Mouse (Mus musculus) gastrocnemius, adult 2 months (tissue): ENCODE measurements around the gene Wnk1. TPM values are rescaled to one million over a fixed set of nuclear protein-coding genes. Genes with fewer than 3 reads are reported as not detected.
A peak's percentile ranks its signal among the peaks of the same experiment; 100 is the strongest.
"Not testable (repeated sequence)": the region's sequence is repeated elsewhere in the genome, so short reads cannot be mapped to it uniquely, and the experiment has no call there.

Experiments used
- DNase-seq: peaks from one replicate; pipeline ENCODE4 v3.0.0; 2022
- H3K27ac ChIP-seq: fragments of 200-600 bp; 2 replicates; pipeline ENCODE4 v1.8.1; 2022; ENCODE audit warnings: mild to moderate bottlenecking
- H3K4me3 ChIP-seq: fragments of 200-600 bp; 2 replicates; pipeline ENCODE4 v1.8.1; 2022; ENCODE audit warnings: mild to moderate bottlenecking, moderate library complexity
- CTCF ChIP-seq: fragments of 200-600 bp; IDR thresholded peaks from 2 replicates; pipeline ENCODE4 v1.8.1; 2022; ENCODE audit warnings: antibody characterized with exemption, mild to moderate bottlenecking, moderate library complexity
- intact Hi-C: fragments of 180-260 bp; cut with DNase I; formaldehyde crosslinking; loops from one replicate; pipeline ENCODE4 v1.15.1; 2025
- long read RNA-seq, 2 experiments: library from polyadenylated mRNA; stranded (forward); transcript quantifications; one replicate each; pipeline ENCODE4 v2.0.0; 2021
- total RNA-seq, 2 experiments: library from RNA; stranded (reverse); gene quantifications; 2 replicates each; pipeline ENCODE4 v1.2.3; 2021

The Wnk1 gene
- 100 to 1,000 TPM; 305 to 369 TPM for total RNA-seq
- long read RNA-seq, experiment 1, partial matches to known transcripts = 1 of 22 reads
- long read RNA-seq, experiment 1, other reads (novel, unspliced or antisense) = 20 of 22 reads
- long read RNA-seq, experiment 2, partial matches to known transcripts = 1 of 19 reads
- long read RNA-seq, experiment 2, other reads (novel, unspliced or antisense) = 18 of 19 reads

GRCm38 (mm10) chr6:120038366-120039255, at the start of gene Wnk1:
Gene Wnk1, minus strand, starts transcription at chr6:120038672.
- Histone ChIP-seq H3K27ac (peak within 1 kb of the TSS; percentile 97), H3K4me3 (peak within 1 kb of the TSS; percentile 96)
- TF ChIP-seq CTCF = no peak
- intact Hi-C loops = loop anchor here (1.0 to 2.0 kb wide), 2 partner anchors 146 to 155 kb away; no protein-coding TSS in a partner anchor
- peak; percentile 97 for DNase-seq

DNA sequence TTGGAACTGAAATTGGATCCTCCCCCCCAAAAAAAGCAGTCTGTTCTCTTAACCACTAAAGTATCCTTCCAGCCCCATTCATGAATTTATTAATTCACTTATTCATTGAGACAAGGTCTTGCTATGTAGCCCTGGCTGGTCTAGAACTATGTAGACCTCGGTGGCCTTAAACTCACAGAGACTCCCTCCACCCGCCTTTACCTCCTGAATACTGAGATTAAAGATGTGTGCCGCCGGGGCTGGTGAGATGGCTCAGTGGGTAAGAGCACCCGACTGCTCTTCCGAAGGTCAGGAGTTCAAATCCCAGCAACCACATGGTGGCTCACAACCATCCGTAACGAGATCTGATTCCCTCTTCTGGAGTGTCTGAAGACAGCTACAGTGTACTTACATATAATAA, 48.6 kb upstream of the Wnk1 start:
- DNase-seq, intact Hi-C loops: not testable (repeated sequence)

GRCm38 (mm10) chr6:120085832-120086231, 47.4 kb upstream of the Wnk1 start:
- DNase-seq = no peak
- intact Hi-C loops = no loop called here
- no peak for TF ChIP-seq CTCF
- no peak overlapping the region for H3K27ac ChIP-seq
- H3K4me3 ChIP-seq = no peak overlapping the region

More for the DNA sequence above, 48.6 kb upstream of the Wnk1 start:
- H3K27ac ChIP-seq, H3K4me3 ChIP-seq: not testable (repeated sequence)

GRCm38 (mm10) chr6:120084983-120085382, 46.5 kb upstream of the Wnk1 start:
- no peak overlapping the region for H3K27ac ChIP-seq
- no peak for DNase-seq
- H3K4me3 ChIP-seq = no peak overlapping the region
- intact Hi-C loops = no loop called here
- no peak for TF ChIP-seq CTCF

DNA sequence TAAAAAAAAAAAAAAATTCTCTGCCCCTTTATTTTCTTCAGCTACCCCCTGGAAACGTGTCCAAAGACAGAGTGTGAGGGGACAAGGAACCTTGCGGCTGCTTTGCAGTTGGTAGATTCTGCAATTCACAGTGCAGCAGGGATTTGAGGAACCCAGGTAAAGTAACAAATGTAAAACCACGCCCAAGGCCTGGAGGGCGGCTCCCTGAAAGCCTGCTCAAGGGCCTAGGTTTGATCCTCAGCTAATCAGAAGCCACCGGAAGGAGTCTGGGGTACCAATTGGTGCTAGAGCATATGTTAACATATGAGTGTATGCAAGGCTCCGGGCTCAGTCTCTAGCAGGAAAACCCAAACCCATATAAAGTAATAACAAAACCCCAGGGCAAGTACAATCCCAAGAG, 45.0 kb upstream of the Wnk1 start:
- no peak for TF ChIP-seq CTCF
- no peak for DNase-seq
- Histone ChIP-seq H3K4me3 (no peak overlapping the region), H3K27ac (no peak overlapping the region)
- intact Hi-C loops = no loop called here

DNA sequence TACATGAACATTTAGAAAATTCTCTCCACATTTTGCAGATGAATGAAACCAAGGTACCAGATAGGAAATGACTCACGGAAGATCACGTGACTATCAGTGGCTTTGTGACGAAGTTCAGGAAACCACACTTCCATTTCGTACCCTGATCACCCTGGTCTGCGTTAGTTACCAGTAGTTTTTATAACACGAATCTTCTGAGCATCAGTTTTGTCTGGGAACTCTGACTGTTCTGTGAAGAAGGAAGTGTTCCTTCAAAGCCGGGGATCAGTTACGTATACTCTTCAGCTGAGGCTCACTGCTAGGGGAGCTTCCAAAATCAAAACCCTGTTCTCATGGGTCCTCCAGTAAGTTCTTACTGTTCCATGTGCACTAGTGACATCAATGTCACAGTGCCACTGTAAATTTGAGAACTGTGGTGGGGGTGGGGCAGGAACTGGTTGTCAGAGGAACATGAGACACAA, 44.5 kb upstream of the Wnk1 start:
- no peak for DNase-seq

GRCm38 (mm10) chr6:120082251-120082950, 43.9 kb upstream of the Wnk1 start:
- TF ChIP-seq CTCF = no peak
- DNase-seq = no peak
- H3K4me3 ChIP-seq = no peak overlapping the region
- intact Hi-C loops = no loop called here
- H3K27ac ChIP-seq = no peak overlapping the region

More for the DNA sequence above, 44.5 kb upstream of the Wnk1 start:
- intact Hi-C loops = no loop called here
- no peak overlapping the region for H3K27ac ChIP-seq
- no peak overlapping the region for H3K4me3 ChIP-seq
- TF ChIP-seq CTCF = no peak

DNA sequence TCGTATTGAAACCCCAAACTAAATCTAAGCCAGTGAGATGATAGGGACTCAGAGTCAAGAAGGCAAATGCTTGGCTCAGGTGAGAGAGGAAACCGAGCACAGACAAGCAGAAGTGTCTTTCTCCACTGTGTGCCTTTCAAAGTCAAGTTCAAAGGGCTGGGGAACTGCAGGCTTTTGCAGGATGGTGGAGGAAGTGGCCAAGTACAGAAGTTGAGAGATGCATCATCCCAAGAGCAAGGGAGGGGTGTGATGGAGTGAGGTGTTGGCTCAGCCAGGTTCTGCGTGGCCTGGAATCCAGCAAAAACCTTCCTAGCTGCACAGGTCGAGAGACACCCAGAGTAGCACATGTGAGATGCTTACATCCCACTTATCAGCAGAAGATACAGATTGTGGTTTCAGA, 43.0 kb upstream of the Wnk1 start:
- no peak for DNase-seq
- intact Hi-C loops = no loop called here
- no peak overlapping the region for H3K27ac ChIP-seq
- no peak overlapping the region for H3K4me3 ChIP-seq
- TF ChIP-seq CTCF = no peak

- no peak for DNase-seq
- Histone ChIP-seq H3K4me3 (no peak overlapping the region), H3K27ac (no peak overlapping the region)
- TF ChIP-seq CTCF = no peak
- intact Hi-C loops = no loop called here
These were observed 41.1 kb upstream of the Wnk1 start for GRCm38 (mm10) chr6:120079547-120079946.

DNA sequence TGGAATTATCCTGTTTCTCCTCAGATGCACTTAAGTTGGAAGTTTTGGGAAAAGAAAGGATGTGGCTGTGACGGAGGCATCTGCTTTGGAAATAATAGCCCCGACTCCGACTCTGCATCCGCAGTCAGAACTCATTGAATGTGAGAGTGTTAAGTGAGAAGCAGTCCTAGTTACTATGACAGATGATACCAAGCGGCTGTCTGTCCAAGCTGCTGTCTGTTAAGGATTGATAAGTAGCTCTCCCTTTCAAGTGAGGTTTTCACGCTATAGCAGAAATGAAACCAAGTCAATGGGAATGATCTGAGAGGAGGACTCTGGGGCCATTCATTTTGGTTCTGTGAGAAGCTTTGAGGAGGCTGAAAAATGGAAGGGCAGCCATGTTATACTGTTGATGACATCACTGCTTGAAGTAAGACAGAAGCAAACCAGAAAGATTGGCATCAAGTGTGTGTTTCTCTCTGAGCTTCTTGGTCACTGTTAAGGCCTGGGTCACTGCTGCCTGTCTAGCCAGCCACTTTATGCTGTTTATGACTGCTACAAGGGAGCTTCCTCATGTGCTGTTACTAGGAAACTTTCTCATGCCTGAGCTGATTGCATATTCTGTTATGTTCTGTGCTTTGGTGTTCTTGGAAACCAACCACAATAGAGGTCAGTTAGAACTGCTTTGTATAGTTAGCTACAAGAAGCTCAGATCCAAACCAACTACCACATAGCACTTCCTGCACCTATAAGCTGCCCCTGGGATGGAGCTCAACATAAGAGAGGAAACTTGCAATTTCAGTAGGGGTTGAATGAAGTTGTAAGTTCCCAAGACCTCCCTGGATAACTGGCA, 38.4 kb upstream of the Wnk1 start:
- H3K27ac ChIP-seq = no peak overlapping the region
- no peak overlapping the region for H3K4me3 ChIP-seq
- no peak for DNase-seq
- TF ChIP-seq CTCF = no peak
- intact Hi-C loops = no loop called here

DNA sequence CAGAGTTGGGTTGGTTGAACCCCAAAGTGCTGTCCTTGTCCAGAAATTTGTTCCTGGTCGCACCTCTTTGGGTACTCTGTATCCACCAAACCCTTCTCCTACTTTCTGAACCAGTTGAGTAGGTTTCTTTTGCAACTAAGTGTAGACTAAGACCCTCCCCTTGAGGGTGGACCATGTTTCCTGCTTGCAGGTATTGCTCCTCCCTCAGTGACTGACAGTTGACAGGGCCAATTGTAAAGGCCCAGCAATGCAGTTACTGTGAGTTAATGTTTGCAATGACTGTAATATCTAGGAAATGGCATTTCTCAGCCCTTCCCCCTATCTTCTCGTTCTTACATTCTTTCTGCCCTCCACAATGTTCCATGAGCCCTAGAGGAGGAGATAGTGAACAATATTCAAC, 34.2 kb upstream of the Wnk1 start:
- no peak for DNase-seq
- intact Hi-C loops = no loop called here
- no peak overlapping the region for H3K4me3 ChIP-seq
- no peak for TF ChIP-seq CTCF
- no peak overlapping the region for H3K27ac ChIP-seq

- intact Hi-C loops = no loop called here
- Histone ChIP-seq H3K27ac (no peak overlapping the region), H3K4me3 (no peak overlapping the region)
- TF ChIP-seq CTCF = no peak
- no peak for DNase-seq
These were observed 31.1 kb upstream of the Wnk1 start for GRCm38 (mm10) chr6:120069546-120069945.
